Mouse (Mus musculus): Measurements from ENCODE around the gene Glyatl3. TPM values are rescaled to one million over a fixed set of nuclear protein-coding genes. Genes with fewer than 3 reads are reported as not detected.

The Glyatl3 gene
- total RNA-seq, 2 experiments from 2014 or later: not detected

DNA sequence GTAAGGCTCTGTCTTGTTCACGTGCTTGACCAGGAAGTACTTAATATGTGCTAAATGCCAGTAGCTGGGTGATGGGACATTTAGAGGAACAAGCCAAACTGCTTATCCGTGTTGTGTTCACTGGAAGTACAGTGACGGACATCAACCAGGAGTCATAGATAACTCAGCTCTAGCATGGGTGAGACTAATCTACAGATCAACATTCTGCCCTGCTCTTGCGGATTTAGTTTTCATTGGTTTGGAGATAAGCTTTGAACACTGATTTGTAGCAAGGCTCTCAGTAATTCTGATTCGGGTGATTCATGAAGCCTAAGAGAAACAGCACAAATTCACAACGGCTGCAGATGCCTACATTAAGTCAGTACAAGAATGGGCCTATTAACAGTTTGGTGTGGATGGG, 32.0 kb downstream of the Glyatl3 start:
- intact Hi-C loops (cut with DNase I): no loop called here
- H3K4me3 ChIP-seq: no peak overlapping the region
- no peak for DNase-seq (ENCODE audit: extremely low spot score in 1 of 2, low spot score in 2 of 2)
- H3K27ac ChIP-seq: no peak overlapping the region
- no peak for TF ChIP-seq CTCF (IDR thresholded peaks at IDR 0.05)

DNA sequence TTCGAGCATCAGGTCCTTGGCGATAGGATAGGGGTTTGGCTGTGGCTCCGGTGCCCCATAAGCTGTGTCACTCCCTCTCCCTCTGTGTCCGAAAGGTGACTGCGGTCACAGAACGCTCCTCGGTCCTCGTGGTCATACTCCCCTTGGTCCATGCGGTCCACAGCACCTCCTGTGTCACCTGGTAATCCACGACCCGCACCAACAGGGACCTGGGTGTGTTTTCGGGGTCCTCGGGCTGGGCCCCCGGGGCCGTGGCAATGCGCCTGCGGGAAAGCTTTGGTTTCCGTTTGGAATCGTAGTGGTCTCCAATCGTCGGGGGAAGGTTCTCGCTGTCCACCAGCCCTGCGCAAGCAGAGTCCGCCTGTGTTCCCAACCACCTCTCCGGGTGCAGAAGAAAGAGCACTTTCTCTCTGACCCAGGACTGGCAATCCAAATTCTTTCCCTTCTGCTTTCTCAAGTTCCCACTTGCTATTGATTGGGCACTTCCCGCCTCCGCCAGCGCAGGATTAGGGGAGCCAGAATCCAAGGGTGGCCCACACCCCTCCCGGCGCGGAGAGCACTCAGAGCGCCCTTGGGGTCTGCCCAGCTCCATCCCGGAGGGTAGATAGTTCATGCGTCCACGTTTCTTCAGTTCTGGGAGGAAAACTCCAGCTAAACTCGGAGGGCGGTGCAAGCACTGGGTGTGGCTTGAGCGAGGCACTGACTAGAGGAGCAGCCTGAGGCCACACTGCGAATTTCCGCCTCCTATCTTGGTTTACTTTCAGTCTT, 34.0 kb downstream of the Glyatl3 start, which contains the start of gene 9130008F23Rik:
Gene 9130008F23Rik, minus strand, starts transcription at position 636 of the 768 bp plus-strand sequence.
- TF ChIP-seq CTCF (IDR thresholded peaks at IDR 0.05): no peak
- intact Hi-C loops (cut with DNase I): no loop called here

DNA sequence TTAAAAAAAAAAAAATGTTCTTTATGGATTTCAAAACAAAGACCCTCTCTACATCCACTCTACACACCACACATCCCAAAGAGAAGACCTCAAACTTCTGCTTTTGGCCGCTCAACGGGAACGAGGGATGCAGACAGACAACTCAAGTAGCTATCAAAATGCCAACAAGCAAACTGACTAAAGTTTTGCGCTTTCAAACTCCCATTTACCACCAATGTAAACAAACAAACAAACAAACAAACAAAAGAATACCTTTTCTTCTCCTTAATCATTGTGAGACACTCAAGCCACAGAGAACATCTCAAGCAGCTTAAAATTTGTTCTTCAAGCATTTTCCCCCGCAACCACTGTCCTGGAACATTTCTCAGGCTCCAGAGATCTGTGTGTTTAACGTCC, 34.6 kb downstream of the Glyatl3 start:
- DNase-seq (ENCODE audit: extremely low spot score in 1 of 2, low spot score in 2 of 2): no peak
- H3K27ac ChIP-seq: no peak overlapping the region
- intact Hi-C loops (cut with DNase I): no loop called here

More for the DNA sequence above, 34.0 kb downstream of the Glyatl3 start, which contains the start of gene 9130008F23Rik:
- H3K4me3 ChIP-seq: peak within 1 kb of the TSS; percentile 57
- peak in 1 of 2 experiments; percentile 12 for DNase-seq (ENCODE audit: extremely low spot score in 1 of 2, low spot score in 2 of 2)
- no peak within 1 kb of the TSS for H3K27ac ChIP-seq

DNA sequence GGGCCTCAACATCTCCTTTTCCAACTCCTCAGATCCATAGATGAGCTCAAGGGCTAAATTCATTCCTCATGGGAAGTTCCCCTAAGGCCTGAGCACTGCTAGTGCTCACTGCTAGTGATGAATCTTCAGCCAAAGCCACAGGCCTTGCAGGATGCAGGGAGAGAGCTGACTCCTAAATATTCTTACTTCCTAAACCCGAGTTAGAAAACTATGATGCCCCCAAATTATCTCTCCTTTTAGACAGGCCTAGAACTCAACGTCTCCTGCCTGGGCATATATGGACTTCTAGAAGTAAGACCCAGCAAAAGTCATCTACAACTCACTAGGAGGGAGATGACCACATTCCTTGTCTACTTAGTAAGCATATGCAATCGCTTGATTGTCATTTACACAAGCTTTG, 36.4 kb downstream of the Glyatl3 start:
- Histone ChIP-seq H3K4me3 (no peak overlapping the region), H3K27ac (no peak overlapping the region)
- DNase-seq (ENCODE audit: extremely low spot score in 1 of 2, low spot score in 2 of 2): no peak
- intact Hi-C loops (cut with DNase I): no loop called here
- no peak for TF ChIP-seq CTCF (IDR thresholded peaks at IDR 0.05)

More for the DNA sequence above, 34.6 kb downstream of the Glyatl3 start:
- peak overlapping the region; percentile 57 for H3K4me3 ChIP-seq
- no peak for TF ChIP-seq CTCF (IDR thresholded peaks at IDR 0.05)

DNA sequence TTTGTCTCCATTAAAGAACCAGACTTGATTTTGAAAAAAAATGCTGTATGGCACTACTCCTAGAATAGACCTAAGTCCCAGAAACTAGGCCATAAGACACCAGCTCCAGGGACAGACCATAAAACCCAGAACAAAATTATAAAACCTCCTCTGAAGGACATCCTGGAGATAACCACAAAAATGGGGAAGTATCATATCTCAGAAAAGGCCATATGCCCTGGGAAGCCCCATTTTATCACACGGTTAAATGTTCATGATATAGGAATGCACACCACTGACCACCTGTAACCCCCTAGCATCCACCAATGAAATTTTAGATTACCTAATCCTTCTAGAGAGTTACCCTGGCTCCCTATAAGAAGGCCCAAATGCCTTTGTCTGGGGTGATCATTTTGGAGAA, 38.6 kb downstream of the Glyatl3 start:
- TF ChIP-seq CTCF (IDR thresholded peaks at IDR 0.05): no peak
- no peak for DNase-seq (ENCODE audit: extremely low spot score in 1 of 2, low spot score in 2 of 2)
- intact Hi-C loops (cut with DNase I): no loop called here
- Histone ChIP-seq H3K27ac (no peak overlapping the region), H3K4me3 (no peak overlapping the region)

DNA sequence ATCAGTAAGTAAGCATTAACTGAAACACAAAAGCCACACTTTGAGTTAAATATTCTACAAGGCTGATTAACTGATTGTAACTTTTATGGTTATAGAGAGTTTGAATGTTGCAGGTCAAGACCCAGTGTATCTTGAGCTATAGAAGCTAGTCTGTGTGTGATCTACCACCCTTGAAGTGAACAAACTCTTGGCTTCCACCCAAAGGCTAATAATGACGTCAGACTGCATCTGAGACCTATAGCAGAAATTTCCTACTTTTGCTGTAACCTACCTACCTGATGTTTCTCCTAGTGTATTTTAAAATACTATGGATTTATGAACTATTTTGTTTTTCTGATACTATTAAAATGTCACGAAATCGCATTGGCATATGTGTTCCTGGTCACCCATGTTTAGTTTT, 39.4 kb downstream of the Glyatl3 start:
- no peak for DNase-seq (ENCODE audit: extremely low spot score in 1 of 2, low spot score in 2 of 2)
- intact Hi-C loops (cut with DNase I): no loop called here
- H3K27ac ChIP-seq: no peak overlapping the region
- H3K4me3 ChIP-seq: no peak overlapping the region
- TF ChIP-seq CTCF (IDR thresholded peaks at IDR 0.05): no peak

DNA sequence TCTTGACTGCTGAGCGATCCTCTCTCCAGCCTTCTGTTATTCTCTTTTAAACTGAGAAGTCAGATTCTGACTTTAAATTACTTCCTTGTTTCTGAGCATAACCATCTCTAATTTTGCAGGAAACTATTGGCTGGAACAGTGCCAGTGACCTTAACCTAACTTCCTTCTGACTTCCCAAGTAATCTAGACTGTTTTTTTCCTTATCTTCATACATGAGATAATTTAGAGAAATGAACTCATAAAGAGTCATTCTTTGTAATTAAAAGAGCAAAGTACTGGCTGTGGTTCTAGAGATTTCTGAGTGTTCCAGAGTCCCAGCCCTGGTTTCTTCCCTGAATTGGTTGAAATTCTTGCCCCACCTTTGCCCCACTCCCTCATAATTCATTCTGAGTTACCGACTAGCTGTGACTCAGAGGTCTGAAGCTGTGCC, 40.6 kb downstream of the Glyatl3 start:
- TF ChIP-seq CTCF (IDR thresholded peaks at IDR 0.05): no peak
- Histone ChIP-seq H3K4me3 (no peak overlapping the region), H3K27ac (no peak overlapping the region)
- DNase-seq (ENCODE audit: extremely low spot score in 1 of 2, low spot score in 2 of 2): no peak
- intact Hi-C loops (cut with DNase I): no loop called here

DNA sequence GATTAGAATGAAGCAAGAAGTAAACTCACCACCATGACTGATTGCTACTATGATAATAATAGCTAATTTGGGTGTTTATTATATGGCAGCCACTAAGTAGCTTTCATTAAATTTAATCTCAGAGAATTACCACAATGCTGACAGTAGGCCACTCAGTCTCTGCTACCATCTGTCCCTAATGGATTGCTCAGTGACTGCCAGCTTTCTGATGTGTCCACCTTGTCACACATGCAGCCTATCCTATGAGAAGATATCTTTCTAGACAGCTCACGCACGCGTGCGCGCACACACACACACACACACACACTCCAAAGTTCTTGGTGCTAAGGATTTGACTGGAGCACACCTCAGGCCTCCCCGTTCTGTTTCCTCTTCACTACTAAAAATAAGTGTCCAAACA, 41.5 kb downstream of the Glyatl3 start:
- no peak for TF ChIP-seq CTCF (IDR thresholded peaks at IDR 0.05)
- intact Hi-C loops (cut with DNase I): no loop called here
- no peak for DNase-seq (ENCODE audit: extremely low spot score in 1 of 2, low spot score in 2 of 2)
- Histone ChIP-seq H3K4me3 (no peak overlapping the region), H3K27ac (no peak overlapping the region)

DNA sequence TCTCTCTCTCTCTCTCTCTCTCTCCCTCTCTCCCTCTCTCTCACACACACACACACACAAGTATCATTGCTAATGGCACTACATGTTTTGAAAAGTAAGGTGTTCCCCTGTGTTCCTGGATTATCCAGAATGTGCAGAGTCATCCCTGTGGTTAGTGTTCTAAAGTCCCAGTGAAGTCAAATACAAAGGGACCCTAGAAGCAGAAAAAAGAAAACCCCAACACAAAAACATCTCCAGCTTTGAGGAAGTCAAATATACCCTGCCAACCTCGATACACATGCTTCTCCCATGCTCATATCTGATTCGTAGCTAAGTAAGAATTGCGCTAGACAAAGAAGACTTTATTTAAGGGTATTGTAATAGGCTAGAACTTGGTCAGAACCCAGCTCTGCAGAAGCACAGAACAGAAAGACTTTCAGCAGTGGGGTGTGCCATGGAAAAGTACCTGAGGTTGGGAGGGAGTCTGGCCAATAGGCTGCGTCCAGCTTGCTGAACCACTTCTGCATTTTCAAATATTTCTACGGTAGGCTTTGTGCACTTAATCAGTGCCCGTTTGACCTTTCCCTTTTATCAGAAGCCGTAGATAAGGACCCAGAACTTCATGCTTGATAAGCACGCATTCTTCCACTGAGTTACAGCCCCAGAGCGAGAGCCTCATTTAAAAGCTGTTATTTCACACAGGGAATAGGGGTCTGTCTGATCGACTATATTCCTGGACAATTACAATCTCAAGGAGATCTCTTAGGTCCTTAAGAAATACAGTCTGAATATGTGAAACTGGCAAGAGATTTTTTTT, 45.0 kb downstream of the Glyatl3 start:
- Histone ChIP-seq H3K27ac (no peak overlapping the region), H3K4me3 (no peak overlapping the region)
- DNase-seq (ENCODE audit: extremely low spot score in 1 of 2, low spot score in 2 of 2): no peak
- no peak for TF ChIP-seq CTCF (IDR thresholded peaks at IDR 0.05)
- intact Hi-C loops (cut with DNase I): no loop called here

DNA sequence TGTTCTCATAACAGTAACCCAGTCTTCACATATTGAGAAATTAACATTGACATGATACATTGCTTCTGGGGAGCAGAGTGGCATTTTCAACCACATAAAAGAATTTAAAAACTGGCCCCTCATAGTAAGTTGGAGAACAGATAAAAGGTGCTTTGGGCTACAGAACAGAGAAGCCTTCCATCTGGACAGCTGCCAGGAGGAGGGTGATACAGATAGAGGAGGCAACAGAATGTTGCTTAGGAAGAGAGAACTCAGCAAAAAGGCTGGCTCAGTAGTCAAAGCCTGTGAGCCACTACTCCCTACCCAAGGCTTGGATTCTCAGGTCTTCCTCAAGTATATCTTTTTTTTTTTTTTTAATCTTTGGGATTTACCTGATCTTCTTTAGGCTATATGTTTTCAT, 59.1 kb downstream of the Glyatl3 start:
- intact Hi-C loops (cut with DNase I): no loop called here
- TF ChIP-seq CTCF (IDR thresholded peaks at IDR 0.05): no peak
- H3K27ac ChIP-seq: no peak overlapping the region
- no peak overlapping the region for H3K4me3 ChIP-seq
- DNase-seq (ENCODE audit: extremely low spot score in 1 of 2, low spot score in 2 of 2): no peak

Other genes with a start within 250 kb of the Glyatl3 start
- not detected for gene Esp1, start 187.2 kb downstream of the Glyatl3 start, total RNA-seq (2021)
- gene Crisp2, start 107.3 kb downstream of the Glyatl3 start, total RNA-seq (2021): not detected
- gene Rhag, start 103.2 kb downstream of the Glyatl3 start, total RNA-seq (2021): not detected
- gene 9130008F23Rik, start 33.8 kb downstream of the Glyatl3 start, total RNA-seq (2021): under 1 TPM in 1 of 2 experiments, not detected in 1; 0.16 TPM
- gene Mut, start 20.3 kb upstream of the Glyatl3 start, total RNA-seq (2021): 10 to 100 TPM; 36.8 to 37.4 TPM
- 1 to 10 TPM; 3.3 to 4.1 TPM for gene Cenpq, start 20.7 kb upstream of the Glyatl3 start, total RNA-seq (2021)